Mouse (Mus musculus): ENCODE measurements around the gene Gm44790.
"Not testable (repeated sequence)": the region's sequence is repeated elsewhere in the genome, so short reads cannot be mapped to it uniquely, and the experiment has no call there.

Gene Gm44790

GRCm38 (mm10) chr6:86474646-86475181 lies 48.3 kb downstream of the Gm44790 start:
- DNase-seq (ENCODE audit: extremely low spot score): no peak

DNA sequence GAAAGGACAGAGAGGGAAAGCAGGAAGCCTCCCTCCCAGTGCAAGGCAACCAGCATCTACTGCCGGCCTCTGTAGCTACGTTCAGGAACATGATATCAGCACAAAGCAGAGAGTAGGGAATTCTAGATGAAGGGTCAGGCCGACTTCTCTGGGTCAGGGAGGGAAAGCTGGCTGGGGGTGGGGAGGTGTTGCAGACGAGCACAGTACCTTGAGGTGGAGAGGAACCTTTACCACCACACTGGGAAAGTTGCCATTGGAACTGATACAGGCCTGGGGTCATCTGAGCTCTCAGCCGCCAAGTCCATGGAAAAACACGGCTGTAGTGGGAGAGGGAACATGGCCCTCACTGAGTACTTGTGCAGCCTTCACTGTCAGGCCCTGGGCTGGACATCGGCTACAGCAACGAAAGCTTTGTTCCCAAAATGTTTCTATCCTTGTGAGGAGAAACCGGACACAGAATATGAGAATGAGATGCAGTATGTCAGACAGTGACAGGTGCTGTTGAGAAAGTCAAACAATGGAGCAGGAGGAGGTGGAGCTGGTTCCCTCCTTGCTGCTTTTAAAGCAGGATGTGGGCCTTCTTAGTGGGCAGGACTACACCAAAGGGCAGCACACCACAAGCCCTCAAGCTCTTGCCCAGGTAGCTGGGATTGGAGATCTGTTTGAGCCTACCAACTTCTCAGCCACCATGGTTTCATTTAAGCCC lies 49.2 kb downstream of the Gm44790 start:
- DNase-seq (ENCODE audit: extremely low spot score): no peak

DNA sequence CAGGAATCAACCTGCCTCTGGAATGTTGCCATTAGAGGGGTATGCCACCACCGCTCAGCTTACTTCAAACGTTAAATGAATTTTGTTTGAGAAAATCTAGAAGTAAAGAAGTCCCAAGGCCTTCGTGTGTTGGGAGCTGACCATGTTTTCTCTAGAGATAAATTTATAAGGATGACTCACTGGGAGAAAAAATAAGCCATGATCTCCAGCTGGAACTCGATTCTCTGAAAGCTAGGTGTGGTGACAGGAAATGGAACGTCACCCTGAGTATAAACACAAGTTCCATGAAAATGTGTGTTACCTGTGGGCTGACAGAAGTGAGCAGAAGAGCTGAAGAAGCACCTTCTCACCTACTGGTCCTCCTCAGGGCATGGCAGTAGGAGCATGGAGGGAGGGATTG lies 50.5 kb downstream of the Gm44790 start:
- no peak for DNase-seq (ENCODE audit: extremely low spot score)

- no peak for DNase-seq (ENCODE audit: extremely low spot score)
Measured at GRCm38 (mm10) chr6:86479311-86479710, 52.9 kb downstream of the Gm44790 start.

- DNase-seq (ENCODE audit: extremely low spot score): no peak
Measured at GRCm38 (mm10) chr6:86479816-86480188, 53.3 kb downstream of the Gm44790 start.

GRCm38 (mm10) chr6:86480189-86480831 lies 53.9 kb downstream of the Gm44790 start:
- DNase-seq (ENCODE audit: extremely low spot score): no peak

DNA sequence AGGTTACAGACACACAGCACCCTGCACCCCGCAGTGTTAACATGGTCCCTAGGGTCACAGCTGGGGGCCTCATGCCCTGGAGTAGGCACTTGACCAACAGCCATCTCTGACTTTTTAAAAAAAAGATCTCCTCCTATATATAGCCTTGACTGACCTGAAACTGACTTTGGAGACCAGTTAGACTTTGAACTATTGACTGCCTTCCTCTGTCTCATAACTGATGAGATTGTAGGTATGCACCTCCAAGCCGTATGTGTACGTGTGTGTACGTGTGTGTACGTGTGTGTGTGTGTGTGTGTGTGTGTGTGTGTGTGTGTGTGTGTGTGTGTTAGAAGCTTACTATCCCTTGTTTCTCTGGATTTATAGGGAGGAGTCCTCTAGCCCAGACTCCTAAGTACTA lies 55.4 kb downstream of the Gm44790 start:
- DNase-seq (ENCODE audit: extremely low spot score): no peak

DNA sequence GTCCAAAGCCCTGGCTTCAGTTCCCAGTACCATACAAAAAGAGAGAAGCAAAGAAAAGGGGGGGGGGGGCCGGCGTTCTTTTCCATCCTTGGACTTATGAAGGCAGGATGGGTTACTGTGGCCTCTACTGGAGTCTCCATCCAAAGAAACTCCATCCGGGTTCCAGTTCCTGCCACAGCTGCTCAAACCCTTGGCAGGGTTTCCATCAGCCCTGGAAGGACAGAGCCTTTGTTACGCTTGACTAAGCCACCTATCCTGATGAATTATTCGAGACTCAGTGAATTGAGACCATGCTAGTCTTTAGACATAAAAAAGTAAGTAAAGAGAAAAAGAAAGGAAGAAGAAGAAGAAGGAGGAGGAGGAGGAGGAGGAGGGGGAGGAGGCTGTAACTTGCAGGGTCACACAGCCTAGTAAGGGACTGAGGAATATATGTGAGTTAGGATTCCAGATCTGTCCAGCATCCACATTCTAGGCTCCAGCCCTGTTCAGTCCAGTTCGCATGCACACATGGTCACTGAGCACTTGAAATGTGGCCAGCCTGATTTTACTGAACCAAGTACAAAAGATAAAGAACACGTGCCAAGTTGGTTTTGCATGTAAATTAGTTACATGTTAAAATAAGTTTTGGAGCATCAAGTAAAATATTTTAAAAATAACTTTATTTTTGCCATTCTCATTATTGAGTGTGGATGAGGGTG lies 59.6 kb downstream of the Gm44790 start:
- no peak for DNase-seq (ENCODE audit: extremely low spot score)

DNA sequence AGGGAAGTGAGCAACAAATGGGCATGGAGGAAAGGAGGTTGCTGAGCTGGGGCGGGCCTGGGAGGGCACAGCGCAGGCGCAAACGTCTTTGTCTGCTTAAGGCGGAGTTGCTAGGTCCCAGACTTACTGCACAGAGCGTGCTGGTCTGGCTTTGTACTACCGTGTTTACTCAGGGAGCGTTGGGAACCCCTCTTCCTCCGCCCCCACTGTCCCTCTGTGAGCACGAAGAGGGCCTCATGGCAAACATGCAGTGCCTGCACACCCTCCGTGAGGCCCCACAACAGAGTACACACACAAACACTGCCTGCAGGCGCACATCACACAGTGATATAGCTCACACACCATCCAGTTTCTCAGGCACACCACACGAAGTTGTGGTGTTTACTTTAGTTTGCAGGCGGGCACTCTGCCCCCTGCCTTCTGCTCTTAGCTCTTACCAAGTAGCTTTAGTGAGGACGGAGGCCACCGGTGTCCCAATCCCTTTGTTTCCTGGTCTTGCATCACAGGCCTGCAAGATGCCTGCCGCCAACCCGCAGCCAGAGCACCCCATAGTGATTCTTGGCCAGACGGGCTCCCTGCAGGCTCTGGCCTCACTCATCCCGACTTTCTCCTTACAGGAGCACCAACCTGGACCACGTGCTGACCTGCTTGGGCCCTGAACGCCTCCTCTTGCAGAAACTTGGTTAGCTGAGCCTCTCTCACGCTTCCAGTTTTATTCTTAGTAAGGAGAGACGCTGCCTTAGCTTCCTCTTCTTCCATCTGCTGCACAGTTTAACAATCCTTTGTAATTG lies 61.1 kb downstream of the Gm44790 start:
- peak; percentile 83 for DNase-seq (ENCODE audit: extremely low spot score)

DNA sequence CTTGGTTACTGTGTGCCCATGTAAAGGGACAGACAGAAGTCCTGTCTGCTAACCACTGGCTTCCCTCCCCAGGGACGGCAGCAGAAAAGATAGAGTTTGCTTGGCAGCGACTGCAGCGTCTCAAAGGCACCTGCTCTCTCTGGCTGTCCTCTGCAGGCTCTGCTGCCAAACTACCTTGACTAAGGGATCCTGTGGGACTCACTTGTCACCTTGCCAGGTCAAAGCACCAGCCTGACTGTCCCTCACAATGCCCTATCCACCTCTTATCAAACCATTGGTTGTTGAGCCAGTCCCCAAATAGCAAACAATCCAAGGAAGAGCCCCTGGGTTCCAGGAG lies 61.7 kb downstream of the Gm44790 start:
- no peak for DNase-seq (ENCODE audit: extremely low spot score)

DNA sequence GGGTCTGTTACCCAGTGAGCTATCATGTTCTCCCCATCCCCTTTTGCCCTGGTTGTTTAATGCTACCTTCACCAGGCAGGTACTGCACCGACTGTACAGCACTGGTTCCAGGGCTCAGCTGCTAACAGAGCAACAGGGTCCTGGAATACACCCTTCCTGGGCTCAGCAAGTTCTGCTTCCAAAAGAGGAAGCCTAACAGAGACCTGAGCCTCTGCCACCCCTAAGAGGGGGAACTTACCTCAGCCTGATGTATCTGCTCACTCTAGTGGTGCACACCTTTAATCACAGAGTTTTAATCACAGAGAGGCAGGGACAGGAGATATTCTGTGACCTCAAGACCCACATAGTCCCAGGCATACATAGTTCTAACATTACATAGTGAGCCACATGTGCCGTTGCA lies 63.5 kb downstream of the Gm44790 start:
- DNase-seq (ENCODE audit: extremely low spot score): no peak

GRCm38 (mm10) chr6:86490413-86490812 lies 64.0 kb downstream of the Gm44790 start:
- not testable (repeated sequence) for DNase-seq (ENCODE audit: extremely low spot score)

- no peak for DNase-seq (ENCODE audit: extremely low spot score)
Measured at GRCm38 (mm10) chr6:86493469-86494263, 67.2 kb downstream of the Gm44790 start.

DNA sequence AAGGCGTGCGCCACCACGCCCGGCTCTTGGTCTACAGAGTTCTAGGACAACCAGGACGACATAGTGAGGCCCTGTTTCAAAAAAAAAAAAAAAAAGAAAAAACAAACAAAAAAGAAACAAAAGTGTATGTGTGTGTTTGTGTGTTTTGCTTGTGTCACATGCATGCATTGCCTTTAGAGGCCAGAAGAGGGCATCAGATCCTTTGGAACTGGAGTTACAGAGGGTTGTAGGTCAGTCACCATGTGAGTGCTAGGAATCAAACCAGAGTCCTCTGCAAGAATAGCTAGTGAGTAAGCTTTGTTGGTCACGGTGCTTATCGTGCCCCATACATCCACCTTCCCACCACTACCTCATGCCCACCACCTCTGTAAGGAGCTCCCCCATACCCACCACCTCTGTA lies 68.3 kb downstream of the Gm44790 start:
- no peak for DNase-seq (ENCODE audit: extremely low spot score)

All from embryo, embryonic 9.5 days (tissue).